Comparison of ENCODE assay signal across 8 mouse cellular contexts in the genomic region with DNA sequence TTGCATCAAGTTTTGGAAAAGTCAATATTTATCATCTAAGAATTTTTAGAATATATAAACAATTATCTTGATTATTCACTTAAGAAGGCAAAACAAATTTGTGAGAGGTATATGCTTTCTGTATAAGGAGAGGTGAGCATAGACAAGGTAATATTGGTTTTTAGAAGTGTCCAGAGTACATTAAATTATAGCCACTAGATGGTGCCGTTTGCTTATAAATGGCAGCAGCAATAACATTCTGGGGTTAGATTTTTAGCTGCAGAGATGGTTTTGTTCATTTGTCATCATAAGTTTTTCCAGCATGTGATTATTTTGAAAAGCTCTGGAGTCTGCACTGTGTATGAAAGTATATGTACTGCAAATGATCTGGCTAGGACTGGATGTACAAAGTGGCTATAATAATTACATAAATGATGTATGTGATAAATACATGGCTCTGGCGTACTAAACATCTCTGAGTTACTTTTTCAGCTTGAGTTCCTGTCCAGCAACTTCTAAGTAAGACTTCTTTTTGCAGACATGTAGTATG.
DNase-seq lines count a peak whose midpoint lies in the region; ATAC-seq lines count a peak whose summit lies in the region.

No protein-coding gene starts in this region.

- no peaks in the 10 kb centered on the region for H3K4me1 ChIP-seq in embryonic facial prominence, embryonic 11.5 days (ENCODE audit: control insufficient read depth, insufficient read depth, low read length)
- H3K4me1 ChIP-seq in embryonic facial prominence, embryonic 10.5 days, result no peaks in the 10 kb centered on the region
- H3K4me1 ChIP-seq in forebrain, embryonic 16.5 days (replicated peaks; ENCODE audit: control insufficient read depth, insufficient read depth, low read length), result no peaks in the 10 kb centered on the region

- no peak for ATAC-seq in embryonic facial prominence, embryonic 11.5 days (replicated peaks; ENCODE audit: insufficient number of reproducible peaks, low FRiP score, low TSS enrichment, low read depth)
- ATAC-seq in forebrain, embryonic 16.5 days, result peak; percentile 47

- no peaks in the 10 kb centered on the region for H3K36me3 ChIP-seq in embryonic facial prominence, embryonic 11.5 days (replicated peaks; ENCODE audit: control insufficient read depth, insufficient read depth, low read depth, low read length)
- no peaks in the 10 kb centered on the region; the same call in 1 of the 2 replicates for H3K36me3 ChIP-seq in embryonic facial prominence, embryonic 10.5 days (replicated peaks)
- no peaks in the 10 kb centered on the region for H3K36me3 ChIP-seq in forebrain, embryonic 16.5 days (ENCODE audit: control insufficient read depth, insufficient read depth)

- H3K27me3 ChIP-seq in embryonic facial prominence, embryonic 11.5 days (ENCODE audit: control insufficient read depth, insufficient read depth, low read length), result no peaks in the 10 kb centered on the region
- no peaks in the 10 kb centered on the region for H3K27me3 ChIP-seq in embryonic facial prominence, embryonic 10.5 days (replicated peaks; ENCODE audit: low read depth, poor library complexity, severe bottlenecking)
- H3K27me3 ChIP-seq in forebrain, embryonic 16.5 days (replicated peaks; ENCODE audit: control insufficient read depth, insufficient read depth, low read length), result no peaks in the 10 kb centered on the region

- no peak overlapping the region for H3K9ac ChIP-seq in embryonic facial prominence, embryonic 11.5 days (replicated peaks; ENCODE audit: low read length)
- H3K9ac ChIP-seq in forebrain, embryonic 16.5 days (replicated peaks; ENCODE audit: low read depth, low read length), result no peak overlapping the region

- peak; percentile 66 for DNase-seq in embryonic facial prominence, embryonic 11.5 days (ENCODE audit: low spot score)
- no peak for DNase-seq in embryonic facial prominence, embryonic 10.5 days (ENCODE audit: low spot score)
- DNase-seq in lung, postnatal 25 days (ENCODE audit: low spot score), result peak; percentile 13
- no peak for DNase-seq in lung, adult 18-20 months
- DNase-seq in retina, postnatal 7 days (ENCODE audit: low read depth, low spot score), result peak; percentile 33
- DNase-seq in urinary bladder, postnatal 10 days (ENCODE audit: low spot score), result no peak
- no peak for DNase-seq in layer of hippocampus, postnatal 10 days (ENCODE audit: low spot score in 2 of 2)

- no peak overlapping the region for H3K4me3 ChIP-seq in embryonic facial prominence, embryonic 11.5 days (ENCODE audit: low read depth, low read length)
- H3K4me3 ChIP-seq in embryonic facial prominence, embryonic 10.5 days, result no peak overlapping the region
- H3K4me3 ChIP-seq in forebrain, embryonic 16.5 days (replicated peaks; ENCODE audit: low read length), result no peak overlapping the region

- H3K9me3 ChIP-seq in embryonic facial prominence, embryonic 11.5 days (replicated peaks; ENCODE audit: control insufficient read depth, low read length), result no peaks in the 10 kb centered on the region
- H3K9me3 ChIP-seq in embryonic facial prominence, embryonic 10.5 days, result no peaks in the 10 kb centered on the region
- H3K9me3 ChIP-seq in forebrain, embryonic 16.5 days (ENCODE audit: control insufficient read depth, low read length), result no peaks in the 10 kb centered on the region

- H3K4me2 ChIP-seq in embryonic facial prominence, embryonic 11.5 days (ENCODE audit: low read depth, low read length), result no peak overlapping the region
- no peak overlapping the region for H3K4me2 ChIP-seq in forebrain, embryonic 16.5 days (ENCODE audit: low read length)

- H3K27ac ChIP-seq in embryonic facial prominence, embryonic 11.5 days (replicated peaks; ENCODE audit: low read depth, low read length), result no peak overlapping the region
- H3K27ac ChIP-seq in embryonic facial prominence, embryonic 10.5 days (replicated peaks), result no peak overlapping the region
- no peak overlapping the region for H3K27ac ChIP-seq in forebrain, embryonic 16.5 days (ENCODE audit: low read length)

- 51% methylated on average over 2 of the region's 2 CpGs for WGBS in embryonic facial prominence, embryonic 11.5 days
- WGBS in embryonic facial prominence, embryonic 10.5 days, result 59% methylated on average over 2 of the region's 2 CpGs
- 52% methylated on average over 2 of the region's 2 CpGs for WGBS in forebrain, embryonic 16.5 days

Comparison
In these comparisons a context has a peak if more than half of its experiments do, and no peak if none do; other contexts are left out.
1. DNase-seq: peak in embryonic facial prominence, embryonic 11.5 days (single experiment), lung, postnatal 25 days (single experiment) and retina, postnatal 7 days (single experiment); none in embryonic facial prominence, embryonic 10.5 days (single experiment), lung, adult 18-20 months (0 of 2), urinary bladder, postnatal 10 days (single experiment) and layer of hippocampus, postnatal 10 days (0 of 2).